Mouse (Mus musculus) ES-E14 (cell line): ENCODE data around the gene Ptn. TPM values are rescaled to one million over a fixed set of nuclear protein-coding genes. Genes with fewer than 3 reads are reported as not detected.

Experiments
- DNase-seq: peaks from one replicate; pipeline ENCODE4 v3.0.0-alpha.2; 2013; ENCODE audit warnings: low read depth, low spot score
- H3K27ac ChIP-seq: 2 replicates; pipeline ENCODE4 v1.5.1; 2012; ENCODE audit warnings: low read depth, mild to moderate bottlenecking, low read length, moderate library complexity, mixed read lengths; ENCODE audit not compliant: poor library complexity, insufficient read depth, severe bottlenecking
- H3K36me3 ChIP-seq: 2 replicates; pipeline ENCODE4 v1.6.1; 2012; ENCODE audit warnings: mild to moderate bottlenecking, low read length, moderate library complexity, mixed read lengths; ENCODE audit not compliant: control insufficient read depth, poor library complexity, insufficient read depth, severe bottlenecking
- H3K4me1 ChIP-seq, 2 experiments: fragments of 150-350 bp in 1 of 2; sonication (generic) in 1 of 2; 2 replicates each; pipeline ENCODE4 v1.6.1; 2012; ENCODE audit warnings: low read length in 2 of 2, mild to moderate bottlenecking in 1 of 2, mixed read lengths in 1 of 2; ENCODE audit not compliant: control insufficient read depth in 2 of 2, insufficient read depth in 2 of 2, poor library complexity in 1 of 2
- H3K4me3 ChIP-seq, 2 experiments: fragments of 150-350 bp in 1 of 2; sonication (generic) in 1 of 2; 2 replicates each; pipeline ENCODE4 v1.5.1; 2012; ENCODE audit warnings: low read length in 2 of 2, low read depth in 1 of 2, mild to moderate bottlenecking in 1 of 2, mixed read lengths in 1 of 2; ENCODE audit not compliant: insufficient read depth in 1 of 2, poor library complexity in 1 of 2, severe bottlenecking in 1 of 2
- H3K9ac ChIP-seq: 2 replicates; pipeline ENCODE4 v1.6.1; 2012; ENCODE audit warnings: low read depth, mild to moderate bottlenecking, low read length, mixed read lengths; ENCODE audit not compliant: poor library complexity, insufficient read depth, severe bottlenecking
- H3K9me3 ChIP-seq: fragments of 150-350 bp; sonication (generic); 2 replicates; pipeline ENCODE4 v1.6.1; 2012; ENCODE audit warnings: low read depth, mild to moderate bottlenecking, low read length; ENCODE audit not compliant: control insufficient read depth, insufficient read depth
- CHD2 ChIP-seq: IDR thresholded peaks from 2 replicates; pipeline ENCODE4 v1.6.1; 2014; ENCODE audit warnings: mild to moderate bottlenecking, low read depth, low read length, inconsistent platforms
- HCFC1 ChIP-seq: IDR thresholded peaks from 2 replicates; pipeline ENCODE4 v1.6.1; 2012; ENCODE audit warnings: low read length, inconsistent platforms, borderline replicate concordance; ENCODE audit not compliant: insufficient read depth
- MAFK ChIP-seq: IDR thresholded peaks from 2 replicates; pipeline ENCODE4 v1.6.1; 2014; ENCODE audit warnings: mild to moderate bottlenecking, low read depth, low read length, inconsistent platforms; ENCODE audit not compliant: insufficient read depth
- ZC3H11A ChIP-seq: IDR thresholded peaks from 2 replicates; pipeline ENCODE4 v1.6.1; 2012; ENCODE audit warnings: low read depth, mild to moderate bottlenecking, inconsistent platforms, low read length, borderline replicate concordance
- ZNF384 ChIP-seq: IDR thresholded peaks from 2 replicates; pipeline ENCODE4 v1.6.1; 2012; ENCODE audit warnings: low read depth, low read length, inconsistent platforms
- in situ Hi-C, 2 experiments: fragments of 600-800 bp; cut with MboI; formaldehyde crosslinking; loops; one replicate each; pipeline ENCODE4 v1.15.1; 2025; ENCODE audit warnings: low sequenced_read_pairs in 2 of 2, inconsistent platforms in 1 of 2; ENCODE audit not compliant: unreplicated experiment in 2 of 2
- total RNA-seq: library from RNA; depleted of rRNA; stranded (reverse); fragments of 300-350 nt; gene quantifications from 2 replicates; pipeline ENCODE4 v1.2.3, GENCODE M21; 2012

The Ptn gene
- total RNA-seq, 1 experiment, result 3.9 TPM

GRCm38 (mm10) chr6:36766941-36767340, 43.1 kb downstream of the Ptn start:
- Histone ChIP-seq H3K9ac (no peak overlapping the region), H3K27ac (no peak overlapping the region), H3K36me3 (no peaks in the 10 kb centered on the region), H3K4me1 (no peaks in the 10 kb centered on the region), H3K9me3 (no peaks in the 10 kb centered on the region), H3K4me3 (no peak overlapping the region)
- no peak for TF ChIP-seq CHD2
- no peak for TF ChIP-seq ZC3H11A
- no peak for TF ChIP-seq ZNF384
- no peak for TF ChIP-seq HCFC1
- TF ChIP-seq MAFK, result no peak
- in situ Hi-C loops, result no loop called here
- no peak for DNase-seq

- H3K4me1 ChIP-seq, result no peaks in the 10 kb centered on the region
- in situ Hi-C loops, result no loop called here
- no peak overlapping the region for H3K4me3 ChIP-seq
- H3K36me3 ChIP-seq, result no peaks in the 10 kb centered on the region
- DNase-seq, result no peak
- TF ChIP-seq ZNF384, result no peak
- no peak for TF ChIP-seq ZC3H11A
- no peak for TF ChIP-seq CHD2
- TF ChIP-seq MAFK, result no peak
- no peak for TF ChIP-seq HCFC1
- H3K9ac ChIP-seq, result no peak overlapping the region
- no peaks in the 10 kb centered on the region for H3K9me3 ChIP-seq
- no peak overlapping the region for H3K27ac ChIP-seq
Measured at GRCm38 (mm10) chr6:36755001-36755885, 54.8 kb downstream of the Ptn start.

DNA sequence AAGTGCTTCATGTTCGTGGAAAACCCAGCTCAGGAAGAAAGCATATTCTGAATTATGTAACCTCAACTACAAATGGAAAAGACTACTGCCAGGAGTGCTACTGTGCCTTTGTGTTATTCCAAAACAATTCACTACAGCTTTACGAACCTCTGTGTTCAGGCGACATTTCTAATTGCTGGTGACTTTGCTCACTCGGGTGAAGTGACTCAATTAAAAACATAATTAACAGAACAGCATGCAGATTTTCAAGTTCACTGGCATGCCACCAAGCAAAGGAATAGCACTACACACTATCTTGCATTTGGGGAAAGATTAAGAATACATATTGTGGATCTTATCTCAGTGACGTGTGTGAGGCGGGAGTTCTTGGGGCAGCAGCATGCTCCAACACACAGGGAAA, 57.1 kb downstream of the Ptn start:
- DNase-seq, result no peak
- Histone ChIP-seq H3K36me3 (no peaks in the 10 kb centered on the region), H3K9ac (no peak overlapping the region), H3K27ac (no peak overlapping the region), H3K4me3 (no peak overlapping the region), H3K4me1 (no peaks in the 10 kb centered on the region), H3K9me3 (no peaks in the 10 kb centered on the region)
- TF ChIP-seq HCFC1 (no peak), ZC3H11A (no peak), MAFK (no peak), ZNF384 (no peak), CHD2 (no peak)
- in situ Hi-C loops, result no loop called here

DNA sequence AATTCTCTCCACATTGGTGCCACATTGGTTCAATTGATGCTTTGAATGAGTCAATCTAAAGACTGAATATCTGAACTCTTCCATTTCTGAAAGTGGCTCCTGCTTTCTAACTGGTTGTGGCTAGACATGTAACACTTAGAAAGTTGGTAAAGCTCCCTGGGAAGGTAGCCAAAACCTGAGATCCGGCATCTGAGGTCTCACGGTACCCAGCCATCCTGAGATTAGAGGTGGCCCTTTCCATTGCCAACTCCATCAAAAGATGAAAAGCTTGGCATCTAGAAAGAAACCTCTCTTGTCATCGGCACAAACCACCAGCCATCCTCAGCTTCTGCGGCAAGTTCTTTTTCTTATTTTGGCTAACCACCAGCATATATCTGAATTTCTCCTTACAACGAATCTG, 70.2 kb downstream of the Ptn start:
- DNase-seq, result no peak
- Histone ChIP-seq H3K9ac (no peak overlapping the region), H3K36me3 (no peaks in the 10 kb centered on the region), H3K27ac (no peak overlapping the region), H3K9me3 (no peaks in the 10 kb centered on the region), H3K4me1 (no peaks in the 10 kb centered on the region), H3K4me3 (no peak overlapping the region)
- in situ Hi-C loops, result no loop called here
- TF ChIP-seq CHD2, result no peak
- no peak for TF ChIP-seq ZC3H11A
- TF ChIP-seq HCFC1, result no peak
- TF ChIP-seq ZNF384, result no peak
- TF ChIP-seq MAFK, result no peak
